In genomic region chr6:32837165-32837938, GRCm38 (mm10) we compare ENCODE assay signal across 12 mouse cellular contexts.
DNase-seq lines count a peak whose midpoint lies in the region; ATAC-seq lines count a peak whose summit lies in the region.
"Had no signal": no experiment of that assay in that cellular context is flagged by ENCODE, and none has a peak within 500 bp of the region (broad histone marks: within the 10 kb centered on the region; RNA-seq: fewer than 3 reads in every experiment).

No protein-coding gene starts in this region.

- H3K9me3 ChIP-seq in forebrain, embryonic 16.5 days (ENCODE audit: control insufficient read depth, low read length): no peaks in the 10 kb centered on the region
- H3K9me3 ChIP-seq in lung, embryonic 16.5 days (ENCODE audit: control insufficient read depth, low read length): no peaks in the 10 kb centered on the region

- H3K4me1 ChIP-seq in forebrain, embryonic 16.5 days (replicated peaks; ENCODE audit: control insufficient read depth, insufficient read depth, low read length): peaks cover 15% of the 10 kb centered on the region
- H3K4me1 ChIP-seq in lung, embryonic 16.5 days (replicated peaks; ENCODE audit: control insufficient read depth, insufficient read depth, low read length): no peaks in the 10 kb centered on the region; the same call in 1 of the 2 replicates
- H3K4me1 ChIP-seq: limb, embryonic 13.5 days had no signal

- H3K4me3 ChIP-seq in forebrain, embryonic 16.5 days (replicated peaks; ENCODE audit: low read length): no peak overlapping the region
- H3K4me3 ChIP-seq in lung, embryonic 16.5 days (ENCODE audit: low read length): no peak overlapping the region
- H3K4me3 ChIP-seq: limb, embryonic 13.5 days had no signal

- no peak overlapping the region for H3K4me2 ChIP-seq in forebrain, embryonic 16.5 days (ENCODE audit: low read length)
- H3K4me2 ChIP-seq in lung, embryonic 16.5 days (ENCODE audit: low read depth, low read length): no peak overlapping the region
- H3K4me2 ChIP-seq: limb, embryonic 13.5 days had no signal

- H3K36me3 ChIP-seq in forebrain, embryonic 16.5 days (ENCODE audit: control insufficient read depth, insufficient read depth): no peaks in the 10 kb centered on the region
- H3K36me3 ChIP-seq in lung, embryonic 16.5 days (ENCODE audit: control insufficient read depth, insufficient read depth, low read length): no peaks in the 10 kb centered on the region

- H3K27me3 ChIP-seq in forebrain, embryonic 16.5 days (replicated peaks; ENCODE audit: control insufficient read depth, insufficient read depth, low read length): no peaks in the 10 kb centered on the region
- no peaks in the 10 kb centered on the region for H3K27me3 ChIP-seq in lung, embryonic 16.5 days (ENCODE audit: control insufficient read depth, insufficient read depth, low read depth, low read length)
- H3K27me3 ChIP-seq: limb, embryonic 13.5 days had no signal

- 45% methylated on average over 7 of the region's 7 CpGs for WGBS in forebrain, embryonic 16.5 days
- 58% methylated on average over 7 of the region's 7 CpGs for WGBS in lung, embryonic 16.5 days

- ATAC-seq in forebrain, embryonic 16.5 days: peak; percentile 69
- ATAC-seq in lung, embryonic 16.5 days (ENCODE audit: low read depth): peak; percentile 61
- ATAC-seq: intestine, postnatal 0 days had no signal

- H3K27ac ChIP-seq in forebrain, embryonic 16.5 days (ENCODE audit: low read length): peak overlapping the region; percentile 62
- H3K27ac ChIP-seq in lung, embryonic 16.5 days (ENCODE audit: low read length): no peak overlapping the region
- H3K27ac ChIP-seq: limb, embryonic 13.5 days had no signal

- peak; percentile 10 to 13 for DNase-seq in layer of hippocampus, postnatal 25 days (ENCODE audit: extremely low spot score in 1 of 2, low spot score in 1 of 2)
- DNase-seq in layer of hippocampus, adult 11-12 months (ENCODE audit: low spot score): no peak
- DNase-seq in right cerebral cortex, postnatal 14 days: peak; percentile 11
- no peak for DNase-seq in c-Kit-positive CD71-positive TER-119-positive erythroid progenitor cells, embryonic 14.5 days (ENCODE audit: low spot score)
- no peak for DNase-seq in spleen, postnatal 36 days (ENCODE audit: low spot score in 2 of 2)
- DNase-seq in spleen, adult 18-20 months: no peak
- DNase-seq: adrenal gland, postnatal 25 days; thymus, postnatal 36 days had no signal

- H3K9ac ChIP-seq in forebrain, embryonic 16.5 days (replicated peaks; ENCODE audit: low read depth, low read length): no peak overlapping the region
- H3K9ac ChIP-seq in lung, embryonic 16.5 days (ENCODE audit: low read length): no peak overlapping the region
- H3K9ac ChIP-seq: limb, embryonic 13.5 days had no signal

Comparison
In these comparisons a context has a peak if more than half of its experiments do, and no peak if none do; other contexts are left out.
1. DNase-seq: peak in layer of hippocampus, postnatal 25 days (2 of 2) and right cerebral cortex, postnatal 14 days (single experiment); none in layer of hippocampus, adult 11-12 months (single experiment), c-Kit-positive CD71-positive TER-119-positive erythroid progenitor cells, embryonic 14.5 days (single experiment), spleen, postnatal 36 days (0 of 2) and spleen, adult 18-20 months (0 of 2).